Mouse (Mus musculus): ENCODE measurements around the gene Tet3.

- TF ChIP-seq CTCF (IDR thresholded peaks at IDR 0.05; ENCODE audit: borderline replicate concordance, control insufficient read depth, extremely low read depth, insufficient read depth, low read length, poor library complexity) (no peak), POLR2A (IDR thresholded peaks at IDR 0.05; ENCODE audit: control insufficient read depth, extremely low read depth, insufficient read depth, low read length, poor library complexity) (no peak)
Measured at GRCm38 (mm10) chr6:83439119-83439767, 19.6 kb downstream of the Tet3 start.

Data from thymus, adult 2 months (tissue).